Mouse (Mus musculus) right cerebral cortex, postnatal 25 days (tissue): ENCODE measurements around the gene Cldn34a.
"Not testable (repeated sequence)": the region's sequence is repeated elsewhere in the genome, so short reads cannot be mapped to it uniquely, and the experiment has no call there.

ENCODE experiments used
- DNase-seq: peaks from one replicate; pipeline ENCODE4 v3.0.0; 2022

Cldn34a gene

GRCm38 (mm10) chrX:152563034-152563433, at the start of gene Cldn34a:
Cldn34a (plus strand) TSS chrX:152563334.
- no peak for DNase-seq

DNA sequence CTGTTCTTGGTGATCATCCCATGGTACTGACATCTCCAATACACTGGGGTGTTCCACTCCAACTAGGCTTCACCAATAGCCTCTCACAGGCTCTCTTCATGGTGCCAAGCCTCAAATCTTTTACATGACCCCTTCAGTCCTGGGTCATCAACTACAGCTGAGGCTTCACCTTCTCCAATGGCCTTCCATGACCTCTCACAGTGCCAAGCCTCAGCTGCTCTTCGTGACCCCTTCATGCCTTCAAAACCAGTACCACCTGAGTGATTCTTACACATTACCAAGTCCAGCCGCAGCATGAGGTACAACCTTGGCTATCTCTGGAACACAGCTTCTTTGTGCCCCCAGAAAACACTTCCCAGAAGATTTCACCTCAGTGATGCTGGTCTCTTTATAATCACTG, 44.5 kb upstream of the Cldn34a start:
- not testable (repeated sequence) for DNase-seq

- DNase-seq, result no peak
Observed at GRCm38 (mm10) chrX:152545736-152546135, 17.4 kb upstream of the Cldn34a start.

DNA sequence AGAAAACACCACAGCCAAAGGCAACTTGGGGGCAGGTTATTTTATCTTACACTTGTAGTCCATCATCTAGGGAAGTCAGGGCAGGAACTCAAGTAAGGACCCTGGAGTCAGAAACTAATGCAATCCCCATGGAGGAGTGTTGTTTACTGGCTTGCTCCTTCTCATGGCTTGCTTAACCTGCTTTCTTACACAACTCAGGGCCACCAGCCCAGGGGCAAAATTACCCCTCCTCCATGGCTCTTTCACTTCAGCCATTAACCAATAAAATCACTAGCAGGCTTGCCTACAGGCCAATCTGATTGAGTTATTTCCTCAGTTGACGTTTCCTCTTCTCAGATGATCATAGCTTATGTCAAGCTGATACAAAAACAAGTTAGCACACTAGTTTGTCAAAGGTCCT, 15.0 kb upstream of the Cldn34a start:
- no peak for DNase-seq

- DNase-seq, result no peak
Observed at GRCm38 (mm10) chrX:152557446-152557845, 5.7 kb upstream of the Cldn34a start.
